Mouse (Mus musculus) ES-Bruce4 (cell line): ENCODE data around the gene Tbc1d22a. TPM values are rescaled to one million over a fixed set of nuclear protein-coding genes. Genes with fewer than 3 reads are reported as not detected.

Experiments used
- H3K27ac ChIP-seq: 2 replicates; pipeline ENCODE4 v1.5.1; 2012; ENCODE audit warnings: low read length, inconsistent platforms; ENCODE audit not compliant: insufficient read depth
- H3K27me3 ChIP-seq: 2 replicates; pipeline ENCODE4 v1.6.1; 2012; ENCODE audit warnings: mild to moderate bottlenecking, low read length, inconsistent platforms; ENCODE audit not compliant: control insufficient read depth, poor library complexity, insufficient read depth, severe bottlenecking
- H3K36me3 ChIP-seq: 2 replicates; pipeline ENCODE4 v1.6.1; 2012; ENCODE audit warnings: inconsistent platforms, mild to moderate bottlenecking, low read length, moderate library complexity; ENCODE audit not compliant: control insufficient read depth, poor library complexity, insufficient read depth, severe bottlenecking
- H3K4me1 ChIP-seq: one replicate; pipeline ENCODE4 v1.8.1; 2011; ENCODE audit warnings: low read length; ENCODE audit not compliant: control insufficient read depth, insufficient read depth
- H3K4me3 ChIP-seq: 2 replicates; pipeline ENCODE4 v1.5.1; 2011; ENCODE audit warnings: low read depth, mild to moderate bottlenecking, low read length
- H3K9ac ChIP-seq: 2 replicates; pipeline ENCODE4 v1.6.1; 2012; ENCODE audit warnings: low read depth, mild to moderate bottlenecking, inconsistent platforms; ENCODE audit not compliant: poor library complexity, severe bottlenecking
- H3K9me3 ChIP-seq: replicated peaks from 2 replicates; pipeline ENCODE4 v1.6.1; 2012; ENCODE audit warnings: mild to moderate bottlenecking, low read length, inconsistent platforms; ENCODE audit not compliant: control insufficient read depth, poor library complexity, insufficient read depth, severe bottlenecking
- CTCF ChIP-seq: IDR thresholded peaks from one replicate; pipeline ENCODE4 v1.8.1; 2011; ENCODE audit warnings: low read depth, low read length
- EP300 ChIP-seq: IDR thresholded peaks from 2 replicates; pipeline ENCODE4 v1.6.1; 2011; ENCODE audit warnings: low read depth, low read length; ENCODE audit not compliant: insufficient read depth
- POLR2A ChIP-seq: IDR thresholded peaks from one replicate; pipeline ENCODE4 v1.8.1; 2011; ENCODE audit warnings: low read length; ENCODE audit not compliant: insufficient read depth
- polyA plus RNA-seq: library from polyadenylated mRNA; stranded (reverse); fragments of >200 nt; gene quantifications from 2 replicates; pipeline ENCODE4 v1.2.4, GENCODE M21; 2011; ENCODE audit warnings: low read depth; ENCODE audit not compliant: missing spikeins, insufficient read depth, insufficient read length

Tbc1d22a gene
- polyA plus RNA-seq, 1 experiment: 14.1 TPM

DNA sequence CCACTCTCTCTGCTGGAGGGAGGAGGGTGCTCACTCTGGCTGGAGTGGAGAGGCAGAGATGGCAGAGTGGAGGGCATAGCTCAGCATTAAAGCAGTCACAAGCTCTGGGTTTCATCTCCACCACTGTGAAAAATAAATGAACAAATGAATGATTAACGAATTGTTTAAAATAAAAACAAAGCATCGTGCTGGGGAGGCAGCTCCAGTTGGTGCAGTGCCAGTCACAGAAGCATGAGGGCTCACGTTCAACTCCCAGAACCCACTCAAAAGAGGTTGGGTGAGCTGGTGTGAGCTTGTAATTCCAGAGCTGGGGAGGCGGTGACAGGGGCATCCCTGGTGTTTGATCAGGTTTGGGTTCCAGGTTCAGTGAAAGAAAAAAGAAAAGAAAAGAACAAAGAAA is 14.1 kb upstream of the Tbc1d22a start:
- H3K36me3 ChIP-seq: no peaks in the 10 kb centered on the region
- no peaks in the 10 kb centered on the region for H3K9me3 ChIP-seq
- TF ChIP-seq POLR2A (no peak), EP300 (no peak), CTCF (no peak)
- H3K27me3 ChIP-seq: no peaks in the 10 kb centered on the region
- no peak overlapping the region for H3K4me3 ChIP-seq
- H3K27ac ChIP-seq: no peak overlapping the region
- peaks cover 3% of the 10 kb centered on the region for H3K4me1 ChIP-seq
- no peak overlapping the region for H3K9ac ChIP-seq

- Histone ChIP-seq H3K36me3 (no peaks in the 10 kb centered on the region), H3K27ac (no peak overlapping the region), H3K4me1 (peaks cover 3% of the 10 kb centered on the region), H3K27me3 (no peaks in the 10 kb centered on the region), H3K4me3 (no peak overlapping the region), H3K9ac (no peak overlapping the region), H3K9me3 (no peaks in the 10 kb centered on the region)
- no peak for TF ChIP-seq POLR2A
- no peak for TF ChIP-seq EP300
- TF ChIP-seq CTCF: no peak
Measured at GRCm38 (mm10) chr15:86201095-86201494, 13.2 kb upstream of the Tbc1d22a start.

DNA sequence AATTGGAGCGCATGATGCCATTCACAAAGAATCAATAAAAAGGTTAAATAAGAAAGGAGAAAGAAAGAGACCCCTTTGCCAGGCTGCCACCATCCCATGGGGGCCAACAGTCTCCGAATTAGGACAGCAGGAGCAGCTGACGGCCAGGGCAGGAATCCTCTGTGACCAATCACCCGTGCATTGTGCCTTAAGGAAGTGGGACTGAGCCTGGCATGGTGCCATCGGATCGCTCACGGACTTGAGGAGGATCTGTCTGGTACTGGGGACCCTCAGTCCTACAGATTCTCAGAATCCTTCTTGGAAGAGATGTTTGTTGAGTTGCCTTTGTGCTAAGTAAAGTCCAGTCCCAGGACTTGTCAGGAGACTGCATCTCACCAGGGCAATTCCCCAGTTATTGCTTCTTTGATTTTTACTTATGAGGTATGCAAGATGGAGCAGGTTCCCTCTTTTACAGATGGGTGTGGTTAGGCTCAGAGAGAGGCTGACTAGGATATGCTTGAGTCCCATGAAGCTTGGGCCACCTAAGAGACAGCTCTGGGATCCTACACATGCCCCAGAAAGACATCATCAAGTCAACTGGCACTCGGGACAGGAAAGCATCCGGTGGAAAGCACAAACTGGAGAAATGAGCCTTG is 12.4 kb upstream of the Tbc1d22a start:
- H3K4me3 ChIP-seq: no peak overlapping the region
- H3K36me3 ChIP-seq: no peaks in the 10 kb centered on the region
- no peak overlapping the region for H3K9ac ChIP-seq
- H3K9me3 ChIP-seq: no peaks in the 10 kb centered on the region
- no peak overlapping the region for H3K27ac ChIP-seq
- TF ChIP-seq POLR2A: no peak
- no peak for TF ChIP-seq EP300
- no peak for TF ChIP-seq CTCF
- peaks cover 3% of the 10 kb centered on the region for H3K4me1 ChIP-seq
- H3K27me3 ChIP-seq: no peaks in the 10 kb centered on the region

- TF ChIP-seq POLR2A: no peak
- no peak for TF ChIP-seq EP300
- TF ChIP-seq CTCF: no peak
- H3K4me1 ChIP-seq: peaks cover 3% of the 10 kb centered on the region
- H3K27me3 ChIP-seq: no peaks in the 10 kb centered on the region
- no peak overlapping the region for H3K9ac ChIP-seq
- H3K9me3 ChIP-seq: no peaks in the 10 kb centered on the region
- no peak overlapping the region for H3K4me3 ChIP-seq
- no peaks in the 10 kb centered on the region for H3K36me3 ChIP-seq
- H3K27ac ChIP-seq: no peak overlapping the region
Measured at GRCm38 (mm10) chr15:86202640-86203039, 11.6 kb upstream of the Tbc1d22a start.

DNA sequence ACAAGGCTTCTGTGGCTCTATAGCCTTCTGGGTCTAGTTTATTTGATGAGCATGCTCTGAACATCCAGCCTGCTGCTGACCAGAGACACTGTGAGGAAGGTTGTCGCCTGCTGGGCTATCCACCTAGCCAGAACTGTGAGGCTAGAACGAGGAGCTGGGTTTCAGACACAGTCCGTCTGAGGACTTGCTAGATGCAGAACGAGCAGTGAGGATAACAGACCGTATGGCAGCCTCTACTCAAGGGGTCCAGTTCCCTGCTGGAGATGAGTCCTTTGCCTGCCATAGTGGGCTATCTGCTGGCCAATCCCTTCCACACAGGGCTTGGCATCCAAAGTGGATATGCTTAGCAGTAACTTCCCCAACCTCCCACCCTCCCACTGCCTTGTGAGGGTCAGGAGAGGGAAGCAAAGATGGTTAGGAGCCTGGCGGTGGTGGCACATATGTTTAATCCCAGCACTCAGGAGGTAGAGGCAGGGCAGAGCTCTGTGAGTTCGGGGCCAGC is 10.9 kb upstream of the Tbc1d22a start:
- TF ChIP-seq EP300 (no peak), POLR2A (no peak), CTCF (no peak)
- no peaks in the 10 kb centered on the region for H3K36me3 ChIP-seq
- H3K4me1 ChIP-seq: peaks cover 3% of the 10 kb centered on the region
- H3K9me3 ChIP-seq: no peaks in the 10 kb centered on the region
- H3K4me3 ChIP-seq: no peak overlapping the region
- no peak overlapping the region for H3K9ac ChIP-seq
- no peak overlapping the region for H3K27ac ChIP-seq
- no peaks in the 10 kb centered on the region for H3K27me3 ChIP-seq

DNA sequence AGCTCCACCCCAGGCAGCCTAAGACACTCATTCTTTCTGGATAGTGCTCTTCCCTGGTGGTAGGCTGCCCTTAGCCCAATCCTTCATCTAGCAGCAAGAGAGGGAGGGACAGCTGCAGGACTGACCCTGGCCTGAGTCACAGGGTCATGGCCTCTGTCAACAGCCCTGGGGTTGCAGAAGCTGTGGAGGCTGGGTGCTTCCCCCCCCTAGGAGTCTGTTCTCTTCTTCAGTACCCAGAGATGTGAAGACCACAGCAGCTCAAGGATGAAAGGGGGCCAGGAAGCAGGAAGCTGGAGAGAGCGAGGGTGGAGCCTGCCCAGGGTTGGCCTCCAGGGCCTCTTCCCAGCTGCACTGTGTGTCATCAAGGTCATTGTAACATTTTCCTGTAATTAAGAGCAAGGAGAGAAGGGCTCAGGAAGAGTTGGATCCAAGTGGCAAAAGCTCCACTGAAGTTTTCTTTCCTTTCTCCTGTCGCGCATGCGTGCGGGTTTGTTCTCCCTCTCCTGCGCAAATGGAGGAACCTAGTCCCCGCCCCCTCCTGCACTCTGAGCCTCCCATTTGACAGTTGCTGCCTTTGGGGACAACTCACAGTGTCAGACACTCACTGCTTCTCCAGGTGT is 10.2 kb upstream of the Tbc1d22a start:
- Histone ChIP-seq H3K9me3 (no peaks in the 10 kb centered on the region), H3K9ac (no peak overlapping the region), H3K27me3 (no peaks in the 10 kb centered on the region), H3K4me3 (no peak overlapping the region), H3K36me3 (no peaks in the 10 kb centered on the region), H3K27ac (no peak overlapping the region), H3K4me1 (peaks cover 3% of the 10 kb centered on the region)
- no peak for TF ChIP-seq CTCF
- TF ChIP-seq POLR2A: no peak
- no peak for TF ChIP-seq EP300
